9 mouse cellular contexts compared by ENCODE assay signal in the genomic region with DNA sequence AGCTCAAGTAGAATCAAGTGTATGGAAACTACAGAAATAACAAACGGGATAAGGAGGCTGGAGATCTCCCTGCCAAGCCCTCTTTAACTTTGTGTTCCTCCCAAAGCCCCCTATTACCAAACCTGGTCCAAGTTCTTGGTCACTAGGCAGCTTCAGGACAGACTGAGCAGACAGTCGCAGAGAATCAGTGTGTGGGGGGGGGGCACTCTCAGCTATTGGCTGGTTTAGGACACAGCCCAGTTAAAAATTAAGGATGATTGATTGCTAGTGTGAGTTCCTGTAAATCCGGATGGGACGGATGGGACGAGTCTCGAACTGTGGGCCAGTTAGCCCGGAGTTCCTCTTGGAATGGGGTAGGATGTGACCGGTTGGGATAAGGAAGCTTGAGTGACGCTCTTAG. TPM values are rescaled to one million over a fixed set of nuclear protein-coding genes. Genes with fewer than 3 reads are reported as not detected.
A peak's percentile ranks its signal among the peaks of the same experiment; 100 is the strongest.
DNase-seq lines count a peak whose midpoint lies in the region; ATAC-seq and TF ChIP-seq lines count a peak whose summit lies in the region.
"Had no signal": no experiment of that assay in that cellular context is flagged by ENCODE, and none has a peak within 500 bp of the region (broad histone marks: within the 10 kb centered on the region; RNA-seq: fewer than 3 reads in every experiment).

Gene Serping1, minus strand, starts transcription at position 204 of the 400 bp plus-strand sequence.

- WGBS in kidney, postnatal 0 days, result 38% methylated on average over 9 of the region's 9 CpGs
- 63% methylated on average over 9 of the region's 9 CpGs for WGBS in limb, embryonic 10.5 days
- WGBS in neural tube, embryonic 14.5 days, result 43% methylated on average over 9 of the region's 9 CpGs

- peak within 1 kb of the TSS; percentile 80 for H3K27ac ChIP-seq in kidney, postnatal 0 days
- H3K27ac ChIP-seq in limb, embryonic 10.5 days, result peak within 1 kb of the TSS; percentile 91
- peak within 1 kb of the TSS; percentile 57; the same call in 1 of the 2 replicates for H3K27ac ChIP-seq in neural tube, embryonic 14.5 days (ENCODE audit: low read depth, low read length)

- peak; percentile 47; the same call in 1 of the 2 replicates for ATAC-seq in kidney, postnatal 0 days (replicated peaks; ENCODE audit: low FRiP score, low read depth)
- 0 out of 2 replicates have a peak, but pooled peaks have one; percentile 36 for ATAC-seq in neural tube, embryonic 14.5 days (ENCODE audit: low read depth)
- ATAC-seq in inflammation-experienced regulatory T-cells, adult 6 months, result no peak

- peaks cover 3% of the 10 kb centered on the region; the same call in 1 of the 2 replicates for H3K4me1 ChIP-seq in kidney, postnatal 0 days (replicated peaks; ENCODE audit: insufficient read depth, low read length)
- peaks cover 16% of the 10 kb centered on the region for H3K4me1 ChIP-seq in limb, embryonic 10.5 days
- peaks cover 5% of the 10 kb centered on the region; the same call in 1 of the 2 replicates for H3K4me1 ChIP-seq in neural tube, embryonic 14.5 days (ENCODE audit: control insufficient read depth, insufficient read depth, low read length)

- H3K4me3 ChIP-seq in kidney, postnatal 0 days (replicated peaks; ENCODE audit: low read depth, low read length), result peak within 1 kb of the TSS; percentile 37
- peak within 1 kb of the TSS; percentile 50 for H3K4me3 ChIP-seq in limb, embryonic 10.5 days
- H3K4me3 ChIP-seq in neural tube, embryonic 14.5 days (ENCODE audit: low read depth, low read length), result peak within 1 kb of the TSS; percentile 18
- H3K4me3 ChIP-seq: megakaryocyte, embryonic 14.5 days had no signal

- no peak for TF ChIP-seq CTCF in kidney, postnatal 0 days (IDR thresholded peaks at IDR 0.05; ENCODE audit: low read depth)

- H3K9me3 ChIP-seq in kidney, postnatal 0 days (replicated peaks; ENCODE audit: low read length), result no peaks in the 10 kb centered on the region
- no peaks in the 10 kb centered on the region for H3K9me3 ChIP-seq in limb, embryonic 10.5 days (replicated peaks)
- no peaks in the 10 kb centered on the region for H3K9me3 ChIP-seq in neural tube, embryonic 14.5 days (ENCODE audit: control insufficient read depth, low read length)
- H3K9me3 ChIP-seq: megakaryocyte, embryonic 14.5 days had no signal

- H3K36me3 ChIP-seq in kidney, postnatal 0 days (ENCODE audit: insufficient read depth, low read length), result no peaks in the 10 kb centered on the region
- H3K36me3 ChIP-seq in limb, embryonic 10.5 days, result no peaks in the 10 kb centered on the region
- H3K36me3 ChIP-seq in neural tube, embryonic 14.5 days (ENCODE audit: control insufficient read depth, insufficient read depth, low read length), result no peaks in the 10 kb centered on the region

- peak; percentile 53 for DNase-seq in kidney, postnatal 0 days (ENCODE audit: low spot score)
- no peak for DNase-seq in kidney, postnatal 36 days
- peak; percentile 47 for DNase-seq in embryo, embryonic 10.5 days (ENCODE audit: low spot score)
- peak; percentile 28 to 34 for DNase-seq in heart, adult 9 months (ENCODE audit: low spot score in 2 of 2)
- DNase-seq in limb, embryonic 10.5 days (ENCODE audit: low spot score), result no peak
- no peak for DNase-seq in spleen, adult 12 weeks (ENCODE audit: low spot score)

- peak within 1 kb of the TSS; percentile 56 for H3K4me2 ChIP-seq in kidney, postnatal 0 days (ENCODE audit: low read length)
- H3K4me2 ChIP-seq in neural tube, embryonic 14.5 days (ENCODE audit: low read depth, low read length), result peak within 1 kb of the TSS; percentile 43

- peak within 1 kb of the TSS; percentile 46 for H3K9ac ChIP-seq in kidney, postnatal 0 days (ENCODE audit: low read depth, low read length)
- peak within 1 kb of the TSS; percentile 61 for H3K9ac ChIP-seq in neural tube, embryonic 14.5 days (replicated peaks; ENCODE audit: low read depth, low read length)

- H3K27me3 ChIP-seq in kidney, postnatal 0 days (ENCODE audit: insufficient read depth, low read length), result no peaks in the 10 kb centered on the region
- H3K27me3 ChIP-seq in limb, embryonic 10.5 days (ENCODE audit: low read depth, poor library complexity, severe bottlenecking), result no peaks in the 10 kb centered on the region
- no peaks in the 10 kb centered on the region for H3K27me3 ChIP-seq in neural tube, embryonic 14.5 days (ENCODE audit: control insufficient read depth, insufficient read depth, low read length)

RNA-seq across cellular contexts. Expression of gene Serping1, which starts in this region (rescaled TPM):
- 140 and 156 TPM in 2 replicates for polyA plus RNA-seq in kidney, postnatal 0 days (2015; fragmentation: Nextera tagmentation; extraction: Ambion mirVana)
- 9.3 and 10.8 TPM in 2 replicates for polyA plus RNA-seq in limb, embryonic 10.5 days (2016; fragmentation: Nextera tagmentation; extraction: Ambion mirVana)
- 15.7 and 34.8 TPM in 2 replicates for polyA plus RNA-seq in neural tube, embryonic 14.5 days (2014; fragmentation: Nextera tagmentation; extraction: Ambion mirVana)
- under 1 TPM in 1 of 3 experiments, not detected in 2; 0.20 TPM for polyA plus RNA-seq in inflammation-experienced regulatory T-cells, adult 6 months (2017; shearing (Covaris generic))

Comparison
In these comparisons a context has a peak if more than half of its experiments do, and no peak if none do; other contexts are left out.
1. DNase-seq: peak in kidney, postnatal 0 days (single experiment), embryo, embryonic 10.5 days (single experiment) and heart, adult 9 months (2 of 2); none in kidney, postnatal 36 days (0 of 2), limb, embryonic 10.5 days (single experiment) and spleen, adult 12 weeks (single experiment).
2. Peak in every context shown above with its lines, with median percentiles within 50 percentile points of each other: H3K27ac ChIP-seq and H3K4me3 ChIP-seq.